Mouse (Mus musculus): ENCODE results near the gene Alas2. TPM values are rescaled to one million over a fixed set of nuclear protein-coding genes. Genes with fewer than 3 reads are reported as not detected.

Gene Alas2
- total RNA-seq, 1 experiment from 2014 or later = not detected

- no peak for ATAC-seq (replicated peaks in 1 of 2; ENCODE audit: insufficient read depth in 1 of 2, low FRiP score in 2 of 2, low TSS enrichment in 1 of 2, low read depth in 1 of 2, poor library complexity in 2 of 2, severe bottlenecking in 2 of 2)
Measured at GRCm38 (mm10) chrX:150594176-150594575, 47.0 kb downstream of the Alas2 start.

GRCm38 (mm10) chrX:150595016-150595760 is 48.0 kb downstream of the Alas2 start:
- no peak for ATAC-seq (replicated peaks in 1 of 2; ENCODE audit: insufficient read depth in 1 of 2, low FRiP score in 2 of 2, low TSS enrichment in 1 of 2, low read depth in 1 of 2, poor library complexity in 2 of 2, severe bottlenecking in 2 of 2)

- ATAC-seq (replicated peaks in 1 of 2; ENCODE audit: insufficient read depth in 1 of 2, low FRiP score in 2 of 2, low TSS enrichment in 1 of 2, low read depth in 1 of 2, poor library complexity in 2 of 2, severe bottlenecking in 2 of 2) = no peak
Measured at GRCm38 (mm10) chrX:150598882-150599281, 51.7 kb downstream of the Alas2 start.

Other genes starting within 250 kb of the Alas2 start
- gene Tmem29, start 88.2 kb upstream of the Alas2 start, total RNA-seq (2017) = 22.1 and 38.1 TPM in 2 replicates
- gene Pfkfb1, start 40.9 kb downstream of the Alas2 start, total RNA-seq (2017) = 1.7 and 5.8 TPM in 2 replicates
- gene Apex2, start 42.5 kb downstream of the Alas2 start, total RNA-seq (2017) = 7.7 and 15.6 TPM in 2 replicates
- gene Tro, start 110.2 kb downstream of the Alas2 start, total RNA-seq (2017) = 2.9 and 3.3 TPM in 2 replicates

Measured in hematopoietic stem cell, adult 5-6 weeks (primary cell).